9 mouse cellular contexts compared by ENCODE assay signal in the genomic region with DNA sequence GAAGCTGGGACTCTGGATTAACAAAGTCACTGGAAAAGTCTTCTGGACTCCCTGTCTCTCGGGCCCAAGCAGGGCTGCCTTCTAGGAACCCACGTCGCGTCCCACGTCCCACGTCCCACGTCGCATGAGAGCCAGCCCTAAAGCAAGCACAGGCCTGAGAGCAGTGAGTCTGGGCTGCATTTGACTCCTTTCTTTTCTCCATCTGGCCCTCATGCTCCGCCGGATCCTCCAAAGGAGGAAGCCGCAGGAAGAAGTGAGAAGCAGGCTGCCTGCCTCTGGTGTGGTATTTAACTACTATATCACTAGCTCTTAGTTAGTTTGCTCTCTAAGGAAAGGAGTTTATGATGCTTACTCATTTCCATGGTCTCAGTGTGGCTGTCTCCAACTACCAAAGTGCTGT. TPM values are rescaled to one million over a fixed set of nuclear protein-coding genes. Genes with fewer than 3 reads are reported as not detected.
DNase-seq lines count a peak whose midpoint lies in the region; ATAC-seq lines count a peak whose summit lies in the region.
"Had no signal": no experiment of that assay in that cellular context is flagged by ENCODE, and none has a peak within 500 bp of the region (broad histone marks: within the 10 kb centered on the region; RNA-seq: fewer than 3 reads in every experiment).

No protein-coding gene starts in this region.

- 84% methylated on average over 11 of the region's 11 CpGs for WGBS in kidney, embryonic 15.5 days
- WGBS in neural tube, embryonic 11.5 days: 86% methylated on average over 11 of the region's 11 CpGs
- 82% methylated on average over 11 of the region's 11 CpGs for WGBS in neural tube, embryonic 15.5 days
- 78% methylated on average over 11 of the region's 11 CpGs for WGBS in embryonic facial prominence, embryonic 13.5 days

- no peaks in the 10 kb centered on the region for H3K36me3 ChIP-seq in kidney, embryonic 15.5 days
- H3K36me3 ChIP-seq in neural tube, embryonic 11.5 days (ENCODE audit: control insufficient read depth, insufficient read depth, low read length): no peaks in the 10 kb centered on the region
- H3K36me3 ChIP-seq in neural tube, embryonic 15.5 days: no peaks in the 10 kb centered on the region
- H3K36me3 ChIP-seq in embryonic facial prominence, embryonic 13.5 days: no peaks in the 10 kb centered on the region

- no peaks in the 10 kb centered on the region for H3K9me3 ChIP-seq in kidney, embryonic 15.5 days (replicated peaks)
- H3K9me3 ChIP-seq in neural tube, embryonic 11.5 days (ENCODE audit: control insufficient read depth, low read length): no peaks in the 10 kb centered on the region
- no peaks in the 10 kb centered on the region for H3K9me3 ChIP-seq in neural tube, embryonic 15.5 days (replicated peaks)
- H3K9me3 ChIP-seq in embryonic facial prominence, embryonic 13.5 days: no peaks in the 10 kb centered on the region
- H3K9me3 ChIP-seq: forebrain, embryonic 13.5 days had no signal

- H3K27me3 ChIP-seq in kidney, embryonic 15.5 days: no peaks in the 10 kb centered on the region
- no peaks in the 10 kb centered on the region for H3K27me3 ChIP-seq in neural tube, embryonic 11.5 days (ENCODE audit: control insufficient read depth, insufficient read depth, low read length)
- H3K27me3 ChIP-seq in neural tube, embryonic 15.5 days (replicated peaks): no peaks in the 10 kb centered on the region
- no peaks in the 10 kb centered on the region for H3K27me3 ChIP-seq in embryonic facial prominence, embryonic 13.5 days
- H3K27me3 ChIP-seq: forebrain, embryonic 13.5 days had no signal

- no peak overlapping the region for H3K9ac ChIP-seq in kidney, embryonic 15.5 days
- no peak overlapping the region for H3K9ac ChIP-seq in neural tube, embryonic 11.5 days (ENCODE audit: low read length)
- H3K9ac ChIP-seq in neural tube, embryonic 15.5 days (replicated peaks): no peak overlapping the region
- 0 out of 2 replicates have a peak overlapping the region, but pooled peaks have one; percentile 21 for H3K9ac ChIP-seq in embryonic facial prominence, embryonic 13.5 days
- H3K9ac ChIP-seq: forebrain, embryonic 13.5 days had no signal

- DNase-seq in kidney, adult 18-20 months: no peak
- DNase-seq in neural tube, embryonic 11.5 days (ENCODE audit: low spot score): peak; percentile 8
- no peak for DNase-seq in thymus, postnatal 0 days (ENCODE audit: low spot score)
- DNase-seq: layer of hippocampus, adult 9-11 months had no signal

- no peak for ATAC-seq in kidney, embryonic 15.5 days (replicated peaks; ENCODE audit: low FRiP score)
- no peak for ATAC-seq in neural tube, embryonic 11.5 days (ENCODE audit: insufficient read depth, low FRiP score, low TSS enrichment)
- ATAC-seq in neural tube, embryonic 15.5 days (ENCODE audit: low FRiP score): no peak
- ATAC-seq in embryonic facial prominence, embryonic 13.5 days (ENCODE audit: insufficient number of reproducible peaks, insufficient read depth, low FRiP score, low TSS enrichment, low read depth): no peak
- ATAC-seq in megakaryocyte-erythroid progenitor cell, adult 5-6 weeks (replicated peaks; ENCODE audit: low FRiP score, low TSS enrichment, poor library complexity, severe bottlenecking): no peak
- ATAC-seq: forebrain, embryonic 13.5 days had no signal

- no peak overlapping the region for H3K4me3 ChIP-seq in kidney, embryonic 15.5 days (replicated peaks)
- no peak overlapping the region for H3K4me3 ChIP-seq in neural tube, embryonic 11.5 days (ENCODE audit: low read depth, low read length)
- no peak overlapping the region for H3K4me3 ChIP-seq in neural tube, embryonic 15.5 days (replicated peaks)
- no peak overlapping the region for H3K4me3 ChIP-seq in embryonic facial prominence, embryonic 13.5 days

- 0 out of 2 replicates have a peak overlapping the region, but pooled peaks have one; percentile 18 for H3K27ac ChIP-seq in kidney, embryonic 15.5 days
- no peak overlapping the region for H3K27ac ChIP-seq in neural tube, embryonic 11.5 days (ENCODE audit: low read depth, low read length)
- H3K27ac ChIP-seq in neural tube, embryonic 15.5 days (replicated peaks): no peak overlapping the region
- H3K27ac ChIP-seq in embryonic facial prominence, embryonic 13.5 days: no peak overlapping the region
- H3K27ac ChIP-seq: forebrain, embryonic 13.5 days had no signal

- peak overlapping the region; percentile 55 for H3K4me2 ChIP-seq in kidney, embryonic 15.5 days
- no peak overlapping the region for H3K4me2 ChIP-seq in neural tube, embryonic 11.5 days (ENCODE audit: low read depth)
- H3K4me2 ChIP-seq in neural tube, embryonic 15.5 days: no peak overlapping the region
- H3K4me2 ChIP-seq in embryonic facial prominence, embryonic 13.5 days: peak overlapping the region; percentile 47; the same call in 1 of the 2 replicates

- peaks cover 34% of the 10 kb centered on the region for H3K4me1 ChIP-seq in kidney, embryonic 15.5 days
- no peaks in the 10 kb centered on the region; the same call in 1 of the 2 replicates for H3K4me1 ChIP-seq in neural tube, embryonic 11.5 days (ENCODE audit: control insufficient read depth, insufficient read depth, low read length)
- H3K4me1 ChIP-seq in neural tube, embryonic 15.5 days: peaks cover 14% of the 10 kb centered on the region
- peaks cover 24% of the 10 kb centered on the region for H3K4me1 ChIP-seq in embryonic facial prominence, embryonic 13.5 days

RNA-seq across cellular contexts. Expression of gene Nufip1, which starts 39.8 kb away (rescaled TPM):
- 17.5 TPM in 2 replicates for polyA plus RNA-seq in kidney, embryonic 15.5 days (2015; fragmentation: Nextera tagmentation; extraction: Ambion mirVana)
- 16.9 TPM in 2 replicates for polyA plus RNA-seq in neural tube, embryonic 11.5 days (2014; fragmentation: Nextera tagmentation; extraction: Ambion mirVana)
- 12.1 and 14.1 TPM in 2 replicates for polyA plus RNA-seq in neural tube, embryonic 15.5 days (2015; fragmentation: Nextera tagmentation; extraction: Ambion mirVana)
- polyA plus RNA-seq in embryonic facial prominence, embryonic 13.5 days (2015; fragmentation: Nextera tagmentation; extraction: Ambion mirVana): 16.7 and 18.0 TPM in 2 replicates
- total RNA-seq in megakaryocyte-erythroid progenitor cell, adult 5-6 weeks (2014; fragmentation: Nextera tagmentation): 13.3 and 15.0 TPM in 2 replicates
- total RNA-seq in megakaryocyte-erythroid progenitor cell, adult 5-6 weeks (2017): 29.6 and 38.1 TPM in 2 replicates
- polyA plus RNA-seq in thymus, postnatal 0 days (2015; fragmentation: Nextera tagmentation; extraction: Ambion mirVana): 15.5 and 16.6 TPM in 2 replicates

RNA-seq across cellular contexts. Expression of gene Gpalpp1, which starts 39.9 kb away (rescaled TPM):
- polyA plus RNA-seq in kidney, embryonic 15.5 days (2015; fragmentation: Nextera tagmentation; extraction: Ambion mirVana): 12.7 and 14.3 TPM in 2 replicates
- 20.3 and 21.1 TPM in 2 replicates for polyA plus RNA-seq in neural tube, embryonic 11.5 days (2014; fragmentation: Nextera tagmentation; extraction: Ambion mirVana)
- polyA plus RNA-seq in neural tube, embryonic 15.5 days (2015; fragmentation: Nextera tagmentation; extraction: Ambion mirVana): 9.5 and 10.0 TPM in 2 replicates
- polyA plus RNA-seq in embryonic facial prominence, embryonic 13.5 days (2015; fragmentation: Nextera tagmentation; extraction: Ambion mirVana): 12.7 and 14.0 TPM in 2 replicates
- total RNA-seq in megakaryocyte-erythroid progenitor cell, adult 5-6 weeks (2014; fragmentation: Nextera tagmentation): 20.1 and 27.5 TPM in 2 replicates
- total RNA-seq in megakaryocyte-erythroid progenitor cell, adult 5-6 weeks (2017): 37.5 and 41.0 TPM in 2 replicates
- 10.8 and 11.6 TPM in 2 replicates for polyA plus RNA-seq in thymus, postnatal 0 days (2015; fragmentation: Nextera tagmentation; extraction: Ambion mirVana)

Comparison
In these comparisons a context has a peak if more than half of its experiments do, and no peak if none do; other contexts are left out.
1. H3K4me2 ChIP-seq: peak in kidney, embryonic 15.5 days (single experiment) and embryonic facial prominence, embryonic 13.5 days (single experiment); none in neural tube, embryonic 11.5 days (single experiment) and neural tube, embryonic 15.5 days (single experiment).